Mouse (Mus musculus) layer of hippocampus, postnatal 10 days (tissue): ENCODE data around the gene Cnga2. TPM values are rescaled to one million over a fixed set of nuclear protein-coding genes. Genes with fewer than 3 reads are reported as not detected.

Experiments
- DNase-seq, 2 experiments: peaks; one replicate each; pipeline ENCODE4 v3.0.0; 2021; ENCODE audit warnings: low spot score in 2 of 2
- total RNA-seq, 2 experiments: library from RNA; stranded (reverse); gene quantifications; 2 replicates each; pipeline ENCODE4 v1.2.3; 2021

Gene Cnga2
- total RNA-seq, 2 experiments from 2014 or later = 0.11 to 0.53 TPM

DNA sequence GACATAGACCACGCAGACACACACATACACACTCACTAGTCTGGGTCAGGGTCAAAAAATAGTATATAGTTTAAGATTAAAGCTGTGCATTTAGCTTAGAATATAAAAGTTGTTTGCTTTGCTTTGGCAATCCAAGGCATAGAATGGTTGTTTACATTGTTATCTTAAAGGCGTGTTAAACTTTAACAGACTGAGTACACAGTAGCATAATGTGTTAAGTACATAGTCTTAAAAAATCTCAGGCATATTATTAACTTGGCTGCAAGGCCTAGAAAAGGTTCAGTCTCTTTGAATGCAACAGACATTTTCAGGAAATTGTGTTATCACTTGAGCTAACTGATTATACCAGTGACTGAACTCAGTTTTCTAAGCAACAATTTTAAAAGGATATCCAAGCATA lies 56.3 kb downstream of the Cnga2 start:
- no peak for DNase-seq

Other genes starting within 250 kb of the Cnga2 start
- 10 to 100 TPM; 29.6 to 35.7 TPM for gene Vma21, start 175.9 kb upstream of the Cnga2 start, total RNA-seq
- under 1 TPM; 0.30 to 0.74 TPM for gene Gm1141, start 70.8 kb upstream of the Cnga2 start, total RNA-seq
- 10 to 100 TPM; 24.4 to 24.7 TPM for gene Prrg3, start 29.2 kb upstream of the Cnga2 start, total RNA-seq
- gene Fate1, start 18.9 kb upstream of the Cnga2 start, total RNA-seq = not detected
- gene Magea4, start 230.2 kb downstream of the Cnga2 start, total RNA-seq = not detected